Mouse (Mus musculus) ZHBTc4 (cell line): ENCODE results near the gene Arhgap15.

Source experiments
- DNase-seq: peaks from one replicate; pipeline ENCODE4 v3.0.0-alpha.2; 2011; ENCODE audit warnings: low read depth, low spot score

The Arhgap15 gene

DNA sequence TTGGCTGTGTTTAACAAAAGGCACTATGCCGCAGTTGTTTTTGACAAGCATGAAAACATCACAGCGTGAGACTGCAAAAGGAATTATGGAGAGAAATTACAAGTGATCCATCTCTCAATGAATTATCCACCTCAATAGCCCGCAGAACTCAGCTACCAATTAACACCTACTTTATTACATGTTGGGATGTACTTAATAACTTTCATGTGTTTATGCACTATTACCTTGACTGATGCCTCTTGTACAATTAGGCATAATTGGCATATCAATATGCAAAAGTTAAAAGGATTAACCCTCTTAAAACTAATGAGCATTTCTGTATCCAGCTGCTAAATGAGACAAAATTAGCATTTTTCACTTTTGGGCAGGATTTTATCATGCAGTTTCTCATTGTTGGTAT lies 33.5 kb downstream of the Arhgap15 start:
- no peak for DNase-seq

DNA sequence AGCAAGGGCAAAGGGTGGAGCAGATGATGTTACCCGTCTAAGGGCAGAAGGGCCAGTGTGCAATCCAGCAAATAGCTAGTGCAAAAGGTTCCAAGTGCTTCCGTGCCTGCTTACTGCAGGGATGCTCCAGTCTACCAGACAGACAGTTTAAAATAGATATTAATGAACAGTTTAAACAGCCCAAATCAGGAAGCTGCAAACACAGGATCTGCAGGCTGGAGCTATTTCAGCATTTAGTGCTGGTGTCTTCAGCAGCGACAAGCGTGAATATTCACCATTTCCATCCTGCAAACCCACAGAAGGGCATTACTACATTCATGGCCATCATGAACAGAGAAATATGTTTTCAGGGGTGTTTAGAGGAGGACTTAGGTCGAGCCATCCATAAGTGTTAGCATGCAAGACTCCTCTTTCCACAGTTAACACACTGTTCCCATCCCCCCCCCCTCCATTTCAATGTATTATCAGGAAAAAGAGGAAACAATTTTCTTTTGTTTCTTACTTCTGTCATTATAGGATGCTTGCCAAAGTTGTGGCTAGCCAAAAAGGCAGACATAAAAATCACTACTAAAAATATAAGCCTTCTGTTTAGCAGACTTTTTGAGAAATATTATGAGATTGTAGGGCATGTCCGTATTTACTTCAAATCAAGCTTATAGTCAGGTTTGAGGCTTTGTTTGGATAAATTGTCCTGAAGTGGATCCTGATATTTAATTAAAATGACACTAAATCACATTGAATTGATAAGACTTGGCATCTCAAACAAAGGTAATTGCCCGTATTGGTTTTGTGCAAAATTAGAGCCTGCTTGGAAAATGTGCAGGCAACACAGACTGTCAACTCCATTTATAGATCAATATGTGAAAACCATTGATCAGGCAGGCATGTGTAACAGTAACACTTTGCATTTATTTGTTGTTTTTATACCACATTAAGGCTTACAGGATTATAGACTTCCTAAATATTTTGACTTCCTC lies 35.4 kb downstream of the Arhgap15 start:
- DNase-seq = no peak

DNA sequence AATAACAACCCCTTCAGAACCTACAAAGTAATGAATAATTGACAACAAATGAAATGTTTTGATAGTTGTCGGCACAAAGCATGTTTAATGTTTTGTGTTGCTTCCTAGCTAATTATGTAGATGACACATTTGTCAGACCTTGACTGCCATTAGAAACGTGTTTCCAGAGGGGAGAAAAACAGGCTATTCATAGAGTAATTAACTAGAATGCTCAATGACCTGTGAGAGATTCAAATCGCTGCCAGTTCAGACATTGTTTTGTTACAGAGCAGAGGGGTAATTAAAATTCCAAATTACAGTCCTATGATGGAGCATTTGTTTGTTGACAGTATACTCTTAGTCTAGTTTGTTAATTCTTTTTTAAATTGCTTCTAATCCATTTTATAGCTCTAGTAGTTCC lies 37.5 kb downstream of the Arhgap15 start:
- DNase-seq = no peak

DNA sequence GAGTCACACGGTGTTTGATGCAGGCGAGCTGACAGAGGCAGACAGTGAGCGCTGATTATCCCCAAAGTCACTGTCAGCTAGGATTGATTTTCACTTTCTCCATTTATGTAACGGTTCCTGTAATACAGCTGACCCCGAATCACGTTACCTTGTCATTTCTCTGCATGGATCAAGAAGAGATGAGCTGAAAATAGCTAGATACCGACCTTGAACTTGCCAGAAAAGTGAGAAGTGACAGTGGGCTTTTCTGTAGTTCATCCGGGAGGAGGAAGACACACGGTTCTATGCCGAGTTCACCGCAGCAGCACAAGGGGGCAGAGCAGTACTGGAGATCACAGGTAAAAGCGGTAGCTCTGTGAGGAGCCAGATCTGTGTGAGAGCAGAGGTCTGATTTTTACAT lies 38.5 kb downstream of the Arhgap15 start:
- DNase-seq = peak; percentile 25

DNA sequence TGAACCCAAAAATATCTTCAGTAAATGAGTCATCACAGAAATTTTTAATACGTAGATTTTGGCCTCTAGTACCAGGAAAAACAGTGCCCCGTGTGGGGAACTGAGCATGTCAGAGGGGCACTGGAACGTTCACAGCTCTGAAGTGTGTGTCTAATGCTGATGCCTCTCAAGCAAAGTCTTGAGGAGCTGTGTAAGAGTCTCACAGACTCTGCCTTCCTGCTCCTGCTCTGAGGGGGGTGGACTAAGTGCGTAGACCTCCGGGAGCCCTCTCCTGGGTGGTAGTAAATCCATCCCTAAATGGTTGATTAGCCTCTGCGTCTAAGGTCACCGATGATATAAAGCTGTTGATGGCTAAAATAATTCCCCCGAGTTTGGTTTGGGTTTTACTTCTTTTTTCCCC lies 39.9 kb downstream of the Arhgap15 start:
- DNase-seq = no peak

DNA sequence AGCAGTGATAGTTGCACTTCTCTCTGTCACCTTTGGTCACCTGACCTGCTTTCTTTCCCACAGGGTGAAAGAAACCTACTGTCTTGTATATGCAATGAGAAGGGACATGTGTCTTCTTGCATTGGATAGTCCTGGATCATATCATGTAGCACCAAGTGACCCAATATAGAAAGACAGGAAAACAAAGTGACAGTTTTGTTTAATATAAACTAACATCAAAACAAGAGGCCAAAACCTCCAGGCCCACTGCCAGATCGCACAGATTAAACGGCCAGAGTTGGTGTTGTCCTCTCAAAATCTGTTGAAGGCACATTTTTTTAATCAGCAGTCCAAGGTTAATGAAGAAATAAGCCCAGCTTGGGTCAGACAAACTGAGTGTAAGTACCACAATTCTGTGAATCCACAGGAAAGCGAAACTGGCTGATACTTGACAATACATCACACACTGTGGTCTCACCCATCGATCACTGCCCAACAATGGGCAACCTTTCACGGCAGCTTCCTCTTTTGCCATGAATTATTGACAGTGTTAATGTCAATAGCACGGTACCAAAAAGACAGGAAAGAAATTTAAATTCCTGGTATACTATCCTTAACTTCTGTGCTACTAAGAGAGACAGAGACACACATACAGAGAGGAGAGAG lies 41.5 kb downstream of the Arhgap15 start:
- DNase-seq = no peak

DNA sequence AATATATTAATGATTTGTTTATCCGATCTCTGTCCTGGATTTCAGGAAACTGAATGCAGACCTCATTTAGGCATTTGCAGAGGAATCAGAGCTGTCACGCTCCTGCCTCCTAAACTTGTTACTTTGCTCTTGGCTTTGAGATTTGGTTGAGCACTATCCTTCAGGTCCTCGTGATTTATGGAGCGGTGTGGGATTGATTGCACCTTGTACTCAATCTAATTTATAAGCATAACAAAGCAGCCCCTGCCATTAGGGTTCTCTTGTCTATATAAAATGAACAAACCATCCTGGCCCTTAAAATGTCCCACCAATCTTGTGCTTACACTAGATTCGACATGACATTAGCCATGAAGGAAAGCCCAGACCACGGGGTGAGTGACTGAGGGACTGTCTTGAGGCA lies 43.0 kb downstream of the Arhgap15 start:
- no peak for DNase-seq

DNA sequence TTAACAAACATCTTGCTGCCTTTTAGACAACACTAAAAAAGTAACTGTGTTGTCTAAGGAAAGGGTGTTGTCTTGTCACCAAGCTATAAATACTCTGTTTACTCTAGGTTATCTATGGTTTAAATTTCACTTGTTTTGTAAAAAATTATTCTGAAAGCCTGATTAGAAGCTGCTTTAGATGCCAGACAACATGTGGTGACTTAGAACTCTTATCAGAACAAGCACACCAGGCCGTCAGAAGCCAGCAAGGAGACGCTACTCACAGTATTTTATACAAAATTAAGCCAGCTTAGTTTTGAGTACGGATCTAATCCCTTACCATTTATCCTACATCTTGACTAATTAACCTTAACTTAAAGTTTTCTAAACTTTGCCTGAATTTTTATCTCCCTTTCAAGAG lies 44.5 kb downstream of the Arhgap15 start:
- DNase-seq = no peak

DNA sequence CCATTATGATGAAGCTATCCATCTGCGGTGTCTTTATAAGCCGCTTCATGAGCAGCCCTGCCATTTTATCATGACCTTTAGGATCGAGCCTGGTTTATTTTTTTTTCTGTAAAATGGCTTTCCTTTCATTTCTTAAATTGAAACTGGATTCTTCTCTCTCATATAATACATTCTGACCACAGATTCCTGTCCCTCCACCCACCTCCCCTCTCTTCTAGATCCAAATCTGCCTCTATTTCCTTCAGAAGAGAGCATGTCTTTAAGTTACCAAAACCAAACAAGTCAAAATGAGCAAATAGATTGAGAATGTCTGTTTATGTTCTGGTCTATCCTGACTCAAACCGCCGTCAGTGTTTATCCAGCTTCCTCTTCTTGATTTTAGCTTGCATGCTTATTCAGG lies 46.1 kb downstream of the Arhgap15 start:
- DNase-seq = no peak

DNA sequence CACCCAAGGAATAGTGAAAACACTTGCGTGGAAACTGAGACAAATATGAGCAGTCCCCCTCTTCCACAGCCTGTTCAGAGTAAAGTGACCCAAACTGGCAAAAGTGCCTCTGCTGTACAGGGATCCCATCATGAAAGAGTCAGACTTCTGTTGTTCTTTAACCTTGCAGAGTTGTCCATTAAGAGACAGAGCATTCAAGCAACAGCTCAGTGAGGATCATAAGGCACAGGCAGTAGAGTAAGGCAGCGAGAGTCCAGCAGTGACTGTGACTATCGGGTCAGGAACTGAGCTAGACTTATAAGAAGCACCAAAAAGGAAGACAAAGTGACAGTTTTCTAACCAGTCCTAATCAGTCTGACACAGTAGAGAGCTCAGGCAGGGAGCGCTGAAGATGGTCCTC lies 47.8 kb downstream of the Arhgap15 start:
- DNase-seq = no peak

DNA sequence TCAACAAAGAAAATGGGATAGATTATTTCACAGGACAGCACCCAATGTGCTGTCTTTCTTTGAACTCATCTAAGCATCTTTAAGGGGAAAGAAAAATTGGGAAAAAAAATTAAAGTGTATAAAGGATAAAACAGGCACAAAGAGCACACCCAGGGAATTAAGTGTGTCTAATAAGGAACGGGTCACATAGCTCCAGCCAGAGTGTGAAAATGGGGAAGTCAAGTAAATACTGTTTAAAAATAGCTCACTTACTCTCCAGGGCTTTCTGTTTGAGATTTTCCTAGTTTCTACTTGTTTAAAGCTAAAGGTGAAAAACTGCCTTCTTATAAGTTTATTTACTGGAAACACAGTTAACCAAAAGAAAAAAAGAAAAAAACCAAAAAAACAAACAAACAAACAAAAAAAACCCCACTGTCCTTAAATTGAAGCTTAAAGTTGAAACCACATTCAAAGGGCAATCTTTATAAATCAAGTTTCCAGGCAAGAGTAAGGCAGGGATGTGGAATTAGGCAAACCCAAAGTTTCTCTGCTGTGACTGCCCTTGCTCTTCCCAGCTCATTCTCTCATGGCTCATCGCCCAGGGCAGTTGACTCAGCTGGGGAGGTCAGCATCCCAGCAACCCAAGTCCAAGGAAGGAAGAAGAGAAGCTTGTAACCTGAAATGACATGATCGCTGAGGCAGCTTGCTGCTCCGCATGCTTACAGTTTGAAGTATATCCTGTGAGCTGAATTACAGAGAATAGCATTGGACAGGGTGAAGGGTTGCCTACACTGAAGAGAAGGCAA lies 57.5 kb downstream of the Arhgap15 start:
- no peak for DNase-seq

DNA sequence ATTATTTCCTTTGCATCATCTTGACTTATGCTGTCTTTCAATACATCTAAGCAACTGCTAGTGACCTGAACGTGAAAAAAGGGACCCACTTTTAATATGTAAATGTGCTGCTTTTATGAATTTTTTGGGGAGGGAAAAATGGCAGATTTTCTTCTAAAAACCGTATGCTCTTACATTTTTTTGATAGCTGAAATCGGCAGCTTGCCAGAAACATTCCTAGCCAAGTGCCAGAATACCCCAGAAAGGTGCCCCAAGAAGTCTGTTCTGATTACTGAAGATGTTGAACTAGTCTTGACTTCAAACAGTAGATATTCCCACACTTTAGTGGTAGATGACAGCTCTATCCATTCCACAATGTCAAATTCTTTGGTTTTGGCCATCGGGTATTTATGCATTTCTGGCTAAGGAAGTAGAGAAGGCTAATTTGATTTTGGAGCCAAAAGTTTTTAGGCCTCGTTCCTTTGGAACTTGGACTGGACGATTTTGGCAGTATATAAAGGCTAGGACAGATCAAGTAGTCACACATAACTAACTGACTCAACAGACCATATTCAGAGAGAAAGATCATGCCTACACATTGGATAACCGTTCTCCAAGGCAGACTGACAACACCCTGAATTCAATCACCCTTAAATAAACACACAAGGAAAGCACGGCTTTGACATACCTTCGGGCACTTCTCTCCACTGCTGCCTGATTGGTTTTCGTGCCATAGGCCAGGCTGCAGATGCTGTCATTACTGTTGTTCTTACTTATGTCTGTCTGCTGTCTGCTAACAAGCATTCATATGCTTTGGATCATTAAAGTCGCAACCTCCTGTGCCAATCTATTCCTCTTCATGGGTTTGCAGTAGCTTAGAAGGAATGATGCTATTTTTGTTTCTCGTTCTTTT lies 67.5 kb downstream of the Arhgap15 start:
- no peak for DNase-seq

DNA sequence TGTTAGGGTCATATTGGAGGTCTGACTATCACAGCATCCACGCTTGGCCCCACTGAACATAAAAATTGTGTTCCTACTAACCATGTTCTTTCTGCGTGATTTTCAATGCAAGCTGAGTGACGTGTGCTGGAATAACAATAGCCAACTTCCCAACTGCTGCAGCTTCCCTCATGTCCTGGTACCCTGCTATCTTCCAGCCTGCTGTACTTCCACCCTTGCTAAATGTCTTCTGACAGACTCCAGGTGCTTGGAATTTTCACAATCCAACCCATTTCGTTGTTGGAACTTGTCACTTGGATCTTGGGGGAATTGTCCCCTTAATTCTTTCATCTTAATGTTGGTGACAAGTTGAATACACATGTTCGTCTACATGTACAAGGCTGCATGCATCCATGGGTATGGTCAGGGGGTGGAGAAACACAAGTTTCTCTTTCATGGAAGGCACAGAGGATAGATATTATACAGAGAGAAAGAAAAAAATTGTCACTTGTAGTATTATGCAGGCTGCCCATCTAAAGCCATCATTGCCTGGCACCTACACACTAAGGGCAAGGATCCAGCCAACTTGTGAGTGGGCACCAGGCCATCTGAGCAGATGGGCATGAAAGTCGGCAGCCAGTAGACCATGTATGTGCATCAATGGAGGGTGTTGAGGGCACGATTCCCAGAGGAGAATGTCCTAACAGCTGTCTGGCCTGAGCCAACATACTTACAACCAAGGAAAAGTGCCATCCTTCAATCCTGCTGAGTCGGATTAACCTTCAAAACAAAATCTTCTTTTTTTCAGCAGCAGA lies 68.4 kb downstream of the Arhgap15 start:
- DNase-seq = no peak

DNA sequence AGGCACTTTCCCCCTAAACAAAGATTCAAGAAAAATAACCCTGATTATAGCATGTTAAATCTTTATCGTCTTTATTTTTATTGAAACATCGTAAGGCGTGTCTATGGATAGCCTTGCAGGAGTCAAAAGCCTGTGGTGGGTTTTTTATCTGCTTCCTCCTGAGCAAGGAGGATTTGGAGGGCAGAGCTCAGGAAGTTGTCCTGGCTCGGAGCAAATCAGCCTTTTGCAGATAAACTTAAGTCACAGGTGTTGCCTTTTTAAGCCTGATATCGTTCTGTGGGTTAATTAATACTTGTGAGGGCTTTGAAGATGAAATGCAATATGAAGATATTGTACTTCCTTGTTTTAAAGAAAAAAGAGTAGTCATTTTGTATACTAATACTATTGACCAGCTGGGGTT lies 87.3 kb downstream of the Arhgap15 start:
- DNase-seq = no peak

DNA sequence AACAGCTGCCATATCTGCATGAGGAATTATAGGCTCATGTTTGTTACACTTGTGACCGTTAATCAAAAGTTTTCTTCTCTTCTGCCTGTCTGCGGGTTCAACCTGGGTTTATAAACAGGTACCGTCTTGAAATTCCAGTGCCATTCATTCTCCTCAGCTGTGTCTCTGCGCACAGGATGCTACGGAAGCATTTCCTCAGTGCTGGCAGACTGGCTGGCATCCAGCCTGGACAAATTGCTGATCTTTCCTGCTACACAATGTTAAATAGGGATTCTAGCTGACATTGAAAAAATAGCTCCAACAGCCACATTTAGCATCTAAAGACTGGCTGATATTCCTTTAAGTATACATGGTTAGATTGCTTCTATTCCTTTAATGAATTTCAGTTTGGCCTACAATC lies 93.0 kb downstream of the Arhgap15 start:
- DNase-seq = no peak

DNA sequence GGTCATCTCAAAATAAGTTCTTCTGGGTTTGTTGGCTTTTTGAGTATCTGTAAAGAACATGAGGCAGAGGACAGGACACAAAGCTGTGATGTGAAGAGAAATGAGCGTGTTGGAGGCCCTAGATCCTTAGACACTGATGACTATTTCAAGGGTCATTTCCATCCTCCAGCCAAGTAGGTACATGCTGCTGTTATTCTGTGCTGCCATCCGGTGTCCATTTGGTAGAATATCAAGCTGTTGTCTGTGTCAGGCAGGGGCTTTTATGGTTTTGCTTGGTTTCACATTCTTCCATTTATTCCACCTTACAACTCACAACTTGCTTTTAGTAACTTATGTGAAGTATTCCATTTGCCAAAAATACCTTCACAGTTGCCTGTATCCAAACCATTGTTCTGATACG lies 102.6 kb downstream of the Arhgap15 start:
- DNase-seq = peak; percentile 31

DNA sequence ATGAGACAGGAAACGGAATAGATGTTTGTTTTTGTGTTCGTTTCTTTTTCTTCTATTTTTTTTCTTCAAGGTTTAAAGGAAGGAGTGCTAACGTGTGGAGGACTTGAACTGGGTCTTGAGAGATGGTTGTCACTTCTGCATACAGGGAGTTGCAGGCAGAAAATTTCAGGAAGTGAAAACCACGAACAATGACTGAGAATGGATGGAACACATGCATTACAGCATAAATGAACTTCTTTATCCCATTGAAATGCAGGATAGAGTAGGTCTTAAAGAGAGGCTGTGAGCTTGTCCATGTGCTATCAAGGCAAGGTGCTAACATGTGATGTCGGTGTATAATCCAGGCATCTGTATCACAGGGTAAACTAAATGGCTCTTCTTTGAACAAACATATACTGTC lies 114.1 kb downstream of the Arhgap15 start:
- DNase-seq = no peak

DNA sequence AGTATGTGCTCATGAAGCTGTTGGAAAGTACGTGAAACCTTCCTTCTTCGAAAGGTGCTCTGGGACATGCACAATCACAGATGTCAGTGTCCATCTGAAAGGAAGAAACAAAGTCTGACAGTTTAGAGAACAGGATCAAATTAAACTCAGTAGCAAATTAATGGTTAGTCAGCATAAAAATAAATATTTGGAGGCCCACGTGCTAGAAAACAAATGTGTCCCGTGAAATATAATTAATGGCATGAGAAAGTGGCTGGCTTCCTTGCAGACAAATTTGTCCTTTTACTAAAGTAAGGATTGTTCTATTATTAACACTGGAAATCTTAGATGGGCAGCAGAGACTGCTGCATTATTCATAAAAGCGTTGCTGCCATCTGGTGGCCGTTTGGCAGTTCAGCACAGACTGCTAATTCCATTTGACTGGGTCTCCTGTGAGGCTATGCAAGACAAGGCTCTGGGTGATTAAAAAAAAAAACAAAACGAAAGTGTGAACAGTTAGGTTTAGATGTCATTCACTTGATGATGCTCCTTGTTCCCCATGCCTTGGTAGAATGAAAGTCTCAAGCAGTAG lies 153.9 kb downstream of the Arhgap15 start:
- peak; percentile 72 for DNase-seq

DNA sequence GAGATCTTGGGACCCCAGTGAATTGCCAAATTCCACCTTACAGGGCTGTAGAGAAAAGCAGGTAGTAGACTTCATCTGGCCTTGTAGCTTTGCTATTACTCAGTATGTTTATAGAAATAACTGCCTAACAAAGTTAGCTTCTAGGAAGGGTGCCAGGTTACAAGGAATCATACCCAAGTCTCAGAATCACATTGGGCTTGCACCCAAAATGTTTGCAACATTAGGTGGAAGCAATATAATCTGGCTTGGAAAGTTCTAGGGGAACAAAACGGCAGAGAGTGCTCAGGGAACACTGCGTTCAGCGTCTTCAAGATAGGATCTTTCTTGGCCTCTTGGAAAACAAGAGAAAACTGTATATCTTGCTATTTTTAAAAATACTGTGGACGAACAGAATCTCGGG lies 158.9 kb downstream of the Arhgap15 start:
- DNase-seq = no peak

DNA sequence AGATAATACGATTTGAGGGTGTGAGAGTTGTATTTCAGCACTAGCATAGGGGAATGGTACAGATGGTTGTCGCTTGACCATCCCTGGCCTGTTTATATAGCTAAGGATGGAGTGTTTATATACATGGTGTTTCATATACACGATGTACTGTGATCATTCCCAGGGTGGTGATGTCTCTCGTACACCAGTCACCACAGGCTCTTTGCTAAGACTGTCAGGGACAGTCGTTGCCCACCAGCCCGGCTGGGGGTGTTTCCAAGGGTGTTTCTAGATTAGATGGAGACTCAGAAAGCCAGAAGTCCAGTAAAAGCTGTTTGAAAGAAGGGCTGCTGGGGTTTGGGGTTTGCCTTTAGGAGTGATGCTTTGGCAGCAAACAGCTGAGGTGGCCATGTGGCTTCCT lies 165.5 kb downstream of the Arhgap15 start:
- DNase-seq = no peak
